Mouse (Mus musculus) kidney, adult 2 months (tissue): ENCODE measurements at regions not wholly inside any gene's neighbourhood (a gene's known extent, or its start where the extent isn't known, plus 50 kb on each side); places are given as distances from the start of the nearest gene placed in this dataset.

ENCODE experiments used
- DNase-seq: peaks from one replicate; pipeline ENCODE4 v3.0.0; 2021
- H3K27ac ChIP-seq: fragments of 200-500 bp; 2 replicates; pipeline ENCODE4 v1.5.1; 2012; ENCODE audit warnings: low read depth, low read length, control low read depth, inconsistent platforms; ENCODE audit not compliant: insufficient read depth
- H3K27me3 ChIP-seq: fragments of 200-500 bp; replicated peaks from 2 replicates; pipeline ENCODE4 v1.6.1; 2012; ENCODE audit warnings: mild to moderate bottlenecking, moderate library complexity, low read length, inconsistent platforms; ENCODE audit not compliant: control insufficient read depth, insufficient read depth
- H3K36me3 ChIP-seq: fragments of 200-500 bp; 2 replicates; pipeline ENCODE4 v1.6.1; 2012; ENCODE audit warnings: mild to moderate bottlenecking, moderate library complexity, low read length, inconsistent platforms; ENCODE audit not compliant: control insufficient read depth, insufficient read depth
- H3K4me1 ChIP-seq: fragments of 200-500 bp; 2 replicates; pipeline ENCODE4 v1.6.1; 2011; ENCODE audit warnings: low read length; ENCODE audit not compliant: control insufficient read depth, insufficient read depth
- H3K4me3 ChIP-seq: fragments of 200-500 bp; 2 replicates; pipeline ENCODE4 v1.5.1; 2011; ENCODE audit warnings: mild to moderate bottlenecking, low read depth, low read length, control low read depth; ENCODE audit not compliant: insufficient read depth
- CTCF ChIP-seq: fragments of 200-500 bp; conservative IDR thresholded peaks from 2 replicates; pipeline ENCODE4 v1.5.1; 2011; ENCODE audit warnings: low read depth, mild to moderate bottlenecking, control low read depth, low read length, moderate library complexity, mixed read lengths; ENCODE audit not compliant: insufficient read depth, insufficient read length
- POLR2A ChIP-seq: fragments of 200-500 bp; IDR thresholded peaks from one replicate; pipeline ENCODE4 v1.6.1; 2011; ENCODE audit warnings: low read depth, low read length, control low read depth
- WGBS: fragments of 180-500 bp; shearing (Covaris S2); methylation state at CpG from one replicate; pipeline ENCODE4 v1.1.7; 2018; 5-methylcytosine and 5-hydroxymethylcytosine counted together

- TF ChIP-seq POLR2A (no peak), CTCF (no peak)
- no peak overlapping the region for H3K27ac ChIP-seq
- no peaks in the 10 kb centered on the region for H3K4me1 ChIP-seq
- DNase-seq, result no peak
- WGBS, result 97% methylated on average over 1 of the region's 1 CpGs
- no peaks in the 10 kb centered on the region for H3K36me3 ChIP-seq
- H3K27me3 ChIP-seq, result no peaks in the 10 kb centered on the region
- no peak overlapping the region for H3K4me3 ChIP-seq
Measured at GRCm38 (mm10) chr10:9043507-9043906, 157.6 kb upstream of the Sash1 start.

- Histone ChIP-seq H3K4me1 (no peaks in the 10 kb centered on the region), H3K36me3 (no peaks in the 10 kb centered on the region), H3K27me3 (no peaks in the 10 kb centered on the region), H3K27ac (no peak overlapping the region), H3K4me3 (no peak overlapping the region)
- 83% methylated on average over 6 of the region's 6 CpGs for WGBS
- no peak for DNase-seq
- TF ChIP-seq POLR2A (no peak), CTCF (no peak)
Measured at GRCm38 (mm10) chr10:9030486-9030885, 144.6 kb upstream of the Sash1 start.

- 64% methylated on average over 6 of the region's 6 CpGs for WGBS
- Histone ChIP-seq H3K4me3 (no peak overlapping the region), H3K27ac (no peak overlapping the region), H3K27me3 (no peaks in the 10 kb centered on the region), H3K4me1 (no peaks in the 10 kb centered on the region), H3K36me3 (no peaks in the 10 kb centered on the region)
- no peak for TF ChIP-seq POLR2A
- no peak for TF ChIP-seq CTCF
- DNase-seq, result no peak
Measured at GRCm38 (mm10) chr10:9029506-9029905, 143.6 kb upstream of the Sash1 start.

- 81% methylated on average over 12 of the region's 12 CpGs for WGBS
- Histone ChIP-seq H3K27me3 (no peaks in the 10 kb centered on the region), H3K4me3 (no peak overlapping the region), H3K36me3 (no peaks in the 10 kb centered on the region), H3K4me1 (no peaks in the 10 kb centered on the region), H3K27ac (no peak overlapping the region)
- no peak for DNase-seq
- TF ChIP-seq CTCF, result no peak
- TF ChIP-seq POLR2A, result no peak
Measured at GRCm38 (mm10) chr10:9027070-9027807, 141.4 kb upstream of the Sash1 start.

- Histone ChIP-seq H3K4me1 (no peaks in the 10 kb centered on the region), H3K27me3 (no peaks in the 10 kb centered on the region), H3K4me3 (no peak overlapping the region), H3K36me3 (no peaks in the 10 kb centered on the region), H3K27ac (no peak overlapping the region)
- TF ChIP-seq CTCF (no peak), POLR2A (no peak)
- WGBS, result 77% methylated on average over 11 of the region's 11 CpGs
- DNase-seq, result no peak
Measured at GRCm38 (mm10) chr10:9014810-9015505, 129.1 kb upstream of the Sash1 start.

- TF ChIP-seq POLR2A (no peak), CTCF (no peak)
- Histone ChIP-seq H3K4me1 (no peaks in the 10 kb centered on the region), H3K27ac (no peak overlapping the region), H3K4me3 (no peak overlapping the region), H3K27me3 (no peaks in the 10 kb centered on the region), H3K36me3 (no peaks in the 10 kb centered on the region)
- WGBS, result 84% methylated on average over 3 of the region's 3 CpGs
- no peak for DNase-seq
Measured at GRCm38 (mm10) chr10:9013549-9013925, 127.7 kb upstream of the Sash1 start.

GRCm38 (mm10) chr10:9012829-9013548 is 127.1 kb upstream of the Sash1 start:
- 43% methylated on average over 5 of the region's 5 CpGs for WGBS
- peak; percentile 59 for DNase-seq
- TF ChIP-seq CTCF, result peak; percentile 75
- TF ChIP-seq POLR2A, result no peak

More at GRCm38 (mm10) chr10:9012829-9013548, 127.1 kb upstream of the Sash1 start:
- no peak overlapping the region for H3K4me3 ChIP-seq
- no peaks in the 10 kb centered on the region for H3K36me3 ChIP-seq
- no peaks in the 10 kb centered on the region for H3K4me1 ChIP-seq
- H3K27ac ChIP-seq, result no peak overlapping the region
- H3K27me3 ChIP-seq, result no peaks in the 10 kb centered on the region
